Mouse (Mus musculus): ENCODE results near the gene Sla2. TPM values are rescaled to one million over a fixed set of nuclear protein-coding genes. Genes with fewer than 3 reads are reported as not detected.
A peak's percentile ranks its signal among the peaks of the same experiment; 100 is the strongest.
"Not testable (repeated sequence)": the region's sequence is repeated elsewhere in the genome, so short reads cannot be mapped to it uniquely, and the experiment has no call there.

Gene Sla2
- total RNA-seq, 2 experiments from 2014 or later: 0.25 to 0.50 TPM

DNA sequence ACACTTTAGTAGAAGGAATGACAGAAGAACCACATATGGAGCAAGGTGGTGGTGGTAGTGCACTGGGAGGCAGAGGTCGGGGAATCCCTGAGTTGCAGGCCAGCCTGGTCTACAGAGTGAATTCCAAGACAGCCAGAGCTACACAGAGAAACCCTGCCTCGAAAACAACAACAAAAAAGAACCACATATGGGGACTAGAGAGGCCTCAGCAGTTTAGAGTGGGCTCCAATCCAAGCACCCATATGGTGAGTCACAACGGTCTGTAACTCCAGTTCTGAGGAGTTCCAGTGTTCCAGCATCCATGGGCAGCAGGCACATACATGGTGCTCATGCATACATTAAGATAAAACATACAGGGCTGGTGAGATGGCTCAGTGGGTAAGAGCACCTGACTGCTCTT lies 22.5 kb downstream of the Sla2 start:
- no peak for DNase-seq

DNA sequence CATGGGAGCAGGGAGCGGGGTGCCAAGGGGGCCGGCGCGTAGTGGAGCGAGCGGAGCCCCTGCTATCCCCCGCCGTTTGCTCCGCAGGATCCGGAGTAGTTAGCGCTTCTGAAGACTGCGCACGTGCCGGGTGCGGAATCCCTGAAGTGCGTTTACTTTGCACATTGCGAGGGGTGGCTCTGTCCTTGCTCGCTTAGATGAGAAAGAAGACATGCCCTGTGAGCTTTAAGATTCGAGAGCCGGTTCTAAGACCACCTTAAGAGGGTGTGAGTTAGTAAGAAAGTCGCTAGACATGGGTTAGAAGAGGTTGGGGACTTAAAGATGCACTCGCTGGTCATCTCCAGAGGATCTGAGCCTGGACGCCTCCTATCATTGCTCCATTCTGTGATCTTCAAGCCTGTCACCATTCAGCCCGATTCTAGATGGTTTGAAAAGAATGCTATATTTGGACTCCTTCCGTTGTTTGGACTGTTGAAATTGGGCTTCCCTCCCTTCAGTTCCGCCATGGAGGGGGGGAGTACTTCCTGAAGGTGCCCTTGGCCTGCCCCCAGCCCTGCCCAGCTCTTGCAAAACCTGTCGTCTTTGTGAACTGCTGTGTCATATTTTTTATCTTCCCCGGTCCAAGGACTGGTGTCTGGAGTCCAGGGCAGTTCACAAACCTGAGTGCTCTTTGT lies 23.4 kb downstream of the Sla2 start:
- DNase-seq: no peak

DNA sequence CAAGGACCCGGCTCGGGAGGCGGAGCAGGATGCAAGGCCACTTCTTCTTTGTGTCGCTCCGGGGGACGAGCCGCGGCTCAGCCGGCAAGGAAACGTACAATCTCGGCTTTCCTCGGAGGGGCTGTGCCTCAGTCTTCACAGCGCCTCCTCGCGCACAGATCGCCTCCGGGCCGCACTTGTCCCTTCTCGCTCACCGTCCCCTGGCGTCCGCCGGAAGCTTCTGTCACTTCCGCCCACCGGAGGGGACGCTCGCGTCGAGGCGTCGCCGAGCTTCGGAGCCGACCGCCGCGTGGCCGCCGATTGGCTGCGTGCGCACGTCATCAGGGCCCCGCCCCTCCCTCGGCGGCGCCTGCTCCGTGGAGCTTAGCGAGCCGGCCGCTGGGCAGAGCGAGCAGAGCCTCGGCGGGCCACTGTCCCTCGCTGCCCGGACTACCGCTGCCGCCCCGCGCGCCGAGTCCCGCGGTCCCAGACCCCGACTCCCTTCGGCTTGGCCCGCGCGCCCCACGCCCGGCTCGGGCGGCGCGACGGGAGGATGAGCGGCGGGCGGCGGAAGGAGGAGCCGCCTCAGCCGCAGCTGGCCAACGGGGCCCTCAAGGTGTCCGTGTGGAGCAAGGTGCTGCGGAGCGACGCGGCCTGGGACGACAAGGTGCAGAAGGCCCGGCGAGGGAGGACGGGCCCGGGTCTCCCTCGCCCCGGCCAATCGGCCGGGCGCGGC lies 24.1 kb downstream of the Sla2 start, which contains the start of gene Rab5if:
TSS of gene Rab5if (plus strand) at position 357 of the 715 bp plus-strand sequence.
- DNase-seq: peak; percentile 98 to 99

DNA sequence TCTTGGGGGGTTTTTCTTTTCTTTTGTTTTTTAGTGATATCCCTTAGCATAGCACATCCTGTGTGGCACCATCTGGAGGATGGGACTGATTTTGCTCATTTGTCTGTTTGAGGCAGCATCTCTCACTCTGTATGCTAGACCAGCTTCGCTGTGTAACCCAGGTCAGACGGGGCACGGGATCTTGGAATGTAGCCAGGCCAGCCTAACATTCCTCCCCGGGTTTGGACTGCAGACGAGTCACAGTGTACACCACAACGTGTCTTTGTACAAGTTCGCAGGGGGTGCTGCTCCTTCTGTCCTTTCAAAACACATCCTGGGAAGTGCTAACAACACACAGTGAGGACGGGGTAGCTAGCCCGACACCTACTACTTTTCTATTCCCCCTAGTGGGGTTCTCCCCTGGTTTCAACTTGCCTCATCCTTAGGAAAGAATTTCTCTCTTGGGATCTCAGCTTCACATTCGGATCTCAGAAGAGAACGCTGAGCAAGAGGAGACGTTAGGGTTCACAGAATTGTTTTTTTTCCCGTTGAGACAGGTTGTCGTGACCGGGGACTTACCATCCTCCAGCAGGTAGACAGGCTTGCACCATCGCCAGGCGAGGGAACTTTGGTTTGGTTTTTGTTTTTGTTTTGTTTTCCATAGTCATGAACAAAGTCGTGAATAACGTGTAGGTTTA lies 24.8 kb downstream of the Sla2 start:
- DNase-seq: no peak

DNA sequence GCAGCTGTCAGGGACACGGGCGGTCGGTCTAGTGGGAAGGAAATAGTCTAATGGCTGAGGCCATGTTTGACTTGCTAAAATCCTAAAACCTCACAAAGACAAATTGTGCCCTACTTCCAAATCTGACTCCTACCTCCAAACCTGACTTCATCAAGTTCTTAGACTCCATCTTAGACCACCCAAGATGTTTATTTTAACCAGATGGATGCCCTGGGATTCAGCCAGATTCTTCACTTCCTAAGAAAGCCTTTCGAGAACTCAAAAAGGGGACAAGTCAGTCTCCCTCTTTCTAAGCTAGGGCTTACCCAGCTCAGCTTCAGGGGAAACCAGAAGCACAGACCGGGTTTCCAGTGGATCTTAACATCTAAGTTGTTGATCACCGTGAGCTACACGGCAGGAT lies 28.3 kb downstream of the Sla2 start:
- DNase-seq: no peak

DNA sequence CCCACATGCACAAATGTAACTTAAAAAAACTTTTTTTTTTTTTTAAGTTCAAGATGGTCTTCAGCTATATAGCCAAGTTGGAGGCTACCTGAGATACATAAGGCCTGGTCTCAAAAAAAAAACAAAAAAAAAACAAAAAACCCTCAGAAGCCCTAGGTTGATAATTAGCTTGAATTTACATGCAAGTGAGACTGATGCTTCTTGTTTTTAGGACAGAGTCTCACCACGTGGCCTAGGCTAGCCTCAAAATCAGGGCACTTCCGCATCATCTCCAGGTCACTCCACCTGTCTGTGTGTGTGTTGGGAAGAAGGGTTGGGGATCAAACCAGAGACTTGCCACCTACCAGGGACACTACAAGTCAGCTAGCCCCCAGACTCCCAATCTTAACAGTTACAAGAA lies 29.2 kb downstream of the Sla2 start, which contains the start of gene 4930518I15Rik:
TSS of gene 4930518I15Rik (minus strand) at position 112 of the 400 bp plus-strand sequence.
- DNase-seq: no peak

DNA sequence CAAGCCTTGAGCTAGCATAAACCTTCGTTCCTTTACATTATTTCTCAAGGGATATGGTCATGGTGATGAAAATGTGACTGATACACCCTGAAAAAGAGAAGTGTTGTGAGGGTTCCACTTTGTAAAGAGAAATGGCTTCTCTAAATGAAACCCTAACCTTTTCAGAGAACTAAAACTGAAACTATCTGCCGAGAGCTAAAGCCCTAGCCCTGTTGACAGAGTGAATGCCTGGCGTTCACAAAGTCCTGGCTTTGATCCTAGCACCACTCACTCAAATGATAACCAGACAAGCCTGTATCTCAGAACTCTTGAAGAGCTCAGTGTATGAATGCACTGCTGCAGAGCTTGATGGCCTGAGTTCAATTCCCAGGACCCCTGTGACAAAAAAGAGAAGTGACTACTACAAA lies 29.6 kb downstream of the Sla2 start:
- no peak for DNase-seq

DNA sequence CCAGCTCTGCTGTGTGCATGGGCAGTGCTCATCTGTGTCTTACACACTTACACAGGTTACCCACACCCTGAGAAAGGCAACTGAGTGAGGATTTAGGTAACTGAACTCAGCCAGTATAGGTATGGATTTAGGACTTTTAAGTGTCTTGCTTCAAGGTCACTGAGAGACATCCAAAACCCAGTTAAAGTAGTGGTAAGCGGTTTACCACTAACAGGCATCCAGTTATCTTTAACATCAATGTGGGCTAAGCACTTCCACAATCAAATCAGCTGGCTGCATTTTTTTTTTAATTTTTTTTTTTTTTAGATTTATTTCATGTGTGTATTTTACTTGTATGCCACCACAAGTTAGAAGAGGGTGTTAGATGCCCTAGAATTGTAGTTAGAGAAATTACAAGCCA lies 30.7 kb downstream of the Sla2 start:
- no peak for DNase-seq

DNA sequence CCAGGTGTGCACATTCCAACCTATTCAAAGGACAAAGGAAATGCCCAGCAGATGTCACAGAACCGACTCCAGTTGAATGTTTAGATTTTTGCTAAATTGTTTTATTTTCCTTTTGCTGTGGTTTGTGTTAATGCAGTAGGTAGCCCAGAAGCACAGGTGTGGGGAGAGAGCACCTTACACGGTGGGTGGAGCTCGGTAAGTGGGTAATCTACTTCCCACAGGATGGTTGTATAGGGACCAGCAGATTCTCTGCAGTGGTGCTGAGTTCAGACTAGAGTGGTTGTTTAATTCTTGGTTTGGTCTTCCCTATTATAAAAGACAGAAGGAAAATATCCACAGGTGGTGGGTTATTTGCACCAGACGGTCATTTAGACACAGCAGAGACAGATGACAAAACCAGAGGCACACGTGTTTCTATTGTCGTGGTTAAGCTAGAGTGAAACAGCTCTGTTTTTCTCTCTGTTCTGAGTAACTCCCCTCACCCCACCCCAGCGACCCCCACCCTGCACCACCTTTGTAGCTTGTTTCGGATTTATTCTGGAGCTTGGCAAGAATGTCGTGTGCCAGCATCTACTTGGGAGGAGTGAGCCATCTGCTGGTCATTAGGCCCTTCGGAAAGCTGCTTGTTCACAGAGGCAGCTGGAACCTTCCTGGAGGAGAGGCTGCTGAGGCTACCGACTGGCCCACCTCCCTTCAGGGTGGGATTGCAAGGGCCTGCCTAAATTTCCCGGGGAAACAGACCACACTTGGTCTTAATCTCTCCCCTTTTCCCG lies 32.8 kb downstream of the Sla2 start:
- not testable (repeated sequence) for DNase-seq

DNA sequence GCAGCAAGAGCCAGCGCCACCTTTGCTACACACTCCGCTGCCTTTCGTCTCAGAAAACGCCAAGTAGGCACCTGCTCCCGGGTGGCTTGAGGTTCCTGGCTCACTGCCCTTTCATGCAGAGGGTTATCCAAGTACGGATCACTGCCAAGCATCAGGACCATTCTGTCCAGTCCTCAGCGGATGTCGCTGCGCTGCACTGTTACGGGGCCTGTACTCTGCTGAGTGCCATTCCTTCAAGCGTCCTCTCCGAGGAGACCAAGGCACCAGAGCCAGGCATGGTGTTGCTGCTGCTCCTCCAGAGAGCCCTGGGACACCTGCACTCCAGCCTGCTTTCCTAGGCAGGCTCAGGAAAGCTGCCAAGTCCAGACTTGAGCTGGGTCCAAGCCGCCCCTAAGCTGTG lies 33.4 kb downstream of the Sla2 start:
- not testable (repeated sequence) for DNase-seq

DNA sequence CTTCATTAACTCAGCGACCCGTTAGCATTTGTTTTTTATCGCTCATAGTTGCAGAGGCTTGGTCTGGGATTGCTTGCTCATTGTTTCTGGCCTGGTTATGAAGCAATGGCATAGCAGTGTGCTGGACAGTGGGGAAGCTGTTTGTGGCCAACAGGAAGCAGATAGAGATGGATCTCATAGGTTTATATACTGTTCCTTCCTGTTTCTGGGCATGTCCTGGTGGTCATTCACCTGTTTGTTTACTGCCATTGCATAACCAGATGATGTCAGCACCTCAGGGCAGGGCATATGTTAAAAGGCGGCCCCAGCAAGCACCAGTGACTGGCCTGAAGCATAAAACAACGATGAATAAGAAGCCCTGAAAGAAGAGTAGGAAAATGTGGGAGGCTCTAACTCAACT lies 36.5 kb downstream of the Sla2 start:
- no peak for DNase-seq

DNA sequence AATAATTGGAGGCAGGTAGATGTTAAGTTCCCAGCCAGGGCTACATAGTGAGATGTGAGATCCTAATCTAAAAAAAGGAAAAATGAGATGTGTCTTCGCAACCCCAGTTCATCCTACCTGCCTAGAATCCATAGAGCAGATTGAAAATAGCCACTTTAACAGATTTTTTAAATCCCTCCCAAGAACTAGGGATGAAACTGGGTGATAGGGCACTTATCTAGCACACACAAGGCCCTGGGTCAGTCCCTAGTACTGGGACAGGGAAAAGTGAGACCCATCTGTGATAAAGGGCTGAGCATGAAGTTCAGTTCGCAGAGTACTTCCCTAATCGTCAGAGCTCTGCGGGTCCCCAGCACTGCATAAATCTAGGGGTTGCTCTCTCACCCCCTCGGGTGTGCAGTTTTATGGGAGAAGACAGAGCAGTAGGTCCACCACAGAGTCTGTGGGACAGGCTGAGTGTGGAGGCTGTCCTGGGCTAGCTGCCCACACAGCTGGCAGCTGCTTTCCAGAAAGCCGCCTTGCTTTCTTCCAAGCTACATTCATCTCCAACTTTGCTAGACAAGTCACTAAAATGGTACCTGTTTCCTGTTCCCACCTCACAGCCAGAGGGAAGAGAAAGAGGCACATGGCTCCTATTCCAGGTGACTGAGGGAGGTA lies 38.3 kb downstream of the Sla2 start:
- no peak for DNase-seq

DNA sequence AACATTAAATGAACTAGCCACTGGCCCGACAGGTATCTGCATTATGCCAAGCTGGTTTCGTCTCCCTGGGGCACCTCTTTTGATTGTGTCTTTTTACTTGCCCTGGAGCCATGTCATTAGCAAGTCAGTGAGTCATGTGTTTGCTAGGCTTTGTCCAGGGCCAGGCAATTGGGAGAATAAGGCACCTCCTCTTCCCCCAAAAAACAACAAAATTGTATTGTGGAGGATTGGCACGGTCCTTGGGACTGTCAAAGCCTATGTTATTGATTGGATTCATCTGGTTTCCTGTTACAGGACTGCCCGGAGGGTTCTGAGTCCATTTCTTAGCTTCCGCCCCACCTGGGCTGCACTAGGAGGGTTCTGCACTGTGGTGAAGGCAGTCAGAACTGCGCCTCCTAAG lies 39.3 kb downstream of the Sla2 start:
- DNase-seq: no peak

DNA sequence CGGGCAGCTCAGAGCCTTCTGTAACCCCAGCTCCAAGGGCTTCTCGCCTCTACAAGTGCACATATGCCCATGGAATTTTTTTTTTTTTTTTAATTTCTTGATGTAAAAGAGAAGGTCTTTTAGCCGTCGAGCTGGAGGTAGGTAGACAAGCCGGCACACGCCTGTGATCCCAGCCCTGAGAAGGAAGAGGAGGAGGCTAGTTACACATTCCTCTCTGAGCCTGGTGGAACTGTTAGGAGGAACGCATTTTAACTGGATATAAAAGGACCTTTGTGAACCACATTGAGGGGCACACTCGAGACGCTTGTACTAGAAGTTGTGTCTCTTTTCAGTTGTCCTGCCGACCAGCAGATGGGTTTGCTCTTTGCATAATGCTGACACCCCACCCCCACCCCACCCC lies 42.3 kb downstream of the Sla2 start:
- DNase-seq: no peak

DNA sequence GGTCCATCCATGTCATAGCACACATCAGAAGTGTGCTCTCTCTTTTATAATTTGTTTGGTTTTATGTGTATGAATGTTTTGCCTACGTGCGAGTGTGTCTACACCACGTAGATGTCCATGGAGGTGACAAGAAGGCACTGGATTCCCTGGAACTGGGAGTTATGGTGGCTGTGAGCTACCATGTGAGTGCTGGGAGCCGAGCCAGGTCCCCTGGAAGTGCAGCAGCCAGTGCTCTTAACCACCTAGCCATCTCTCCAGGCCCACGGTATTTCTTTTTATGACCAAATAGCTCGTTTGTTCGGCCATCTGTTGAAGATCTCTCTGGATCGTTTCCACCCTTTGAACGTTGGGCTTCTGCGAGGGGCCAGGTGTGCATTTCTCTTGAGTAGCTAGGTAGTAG lies 43.7 kb downstream of the Sla2 start:
- DNase-seq: no peak

DNA sequence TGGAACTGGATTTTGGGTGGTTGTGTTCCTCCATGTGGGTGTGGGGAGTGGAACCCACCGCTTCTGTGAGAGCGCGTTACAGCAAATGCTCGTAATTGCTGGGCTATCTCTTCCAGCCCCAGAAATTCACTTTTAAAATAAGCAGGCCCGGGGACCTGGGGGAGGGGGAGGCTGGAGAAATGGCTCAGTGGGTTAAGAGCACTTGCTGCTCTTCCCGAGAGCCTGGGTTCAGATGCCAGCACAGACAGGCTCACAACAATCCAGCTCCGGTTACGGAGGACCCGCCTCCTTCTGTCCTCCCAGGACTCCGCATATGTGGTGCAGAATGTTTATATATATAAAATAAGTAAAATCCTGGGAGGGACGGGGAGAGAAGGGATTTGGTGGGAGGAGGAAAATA lies 44.3 kb downstream of the Sla2 start:
- no peak for DNase-seq

DNA sequence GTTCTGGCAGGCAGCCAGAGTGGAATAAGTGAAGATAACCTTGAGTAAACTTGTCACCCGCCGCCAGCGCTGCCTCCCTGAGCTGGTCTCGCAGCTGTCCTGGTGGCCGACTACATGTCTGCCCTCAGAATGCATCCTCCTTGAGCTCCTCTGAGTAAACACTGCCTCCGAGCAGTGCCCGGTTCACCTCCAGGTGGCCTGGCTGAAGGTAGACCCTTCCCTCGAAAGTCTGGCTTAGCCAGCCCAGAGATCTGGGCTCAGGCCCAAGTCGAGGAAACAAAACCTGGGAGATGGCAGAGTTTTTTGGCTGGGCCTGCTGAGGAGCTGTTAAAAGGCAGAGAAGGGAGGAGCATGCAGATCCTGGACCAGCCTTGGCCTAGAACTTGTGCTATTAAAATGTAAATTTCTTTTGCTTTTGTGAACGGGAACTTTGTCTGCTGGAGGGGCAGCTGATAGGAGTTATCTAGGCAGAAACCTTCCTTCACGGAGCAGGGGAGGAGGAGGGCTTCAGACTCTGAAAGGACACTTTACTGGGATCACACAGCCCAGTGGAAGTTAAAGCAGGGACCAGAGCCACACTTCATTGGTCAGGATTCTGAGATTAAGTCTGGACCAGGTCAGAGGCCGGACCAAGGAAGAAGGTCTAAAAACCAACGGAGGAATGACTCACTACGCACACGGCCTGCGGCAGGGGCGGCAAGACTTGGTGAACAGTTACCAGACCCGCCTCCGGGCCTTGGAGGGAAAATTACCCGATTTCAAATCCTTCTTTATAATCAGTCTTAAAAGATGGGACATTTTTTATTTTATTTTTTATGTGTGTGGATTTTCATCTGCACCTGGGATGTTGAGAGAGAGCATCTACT lies 44.9 kb downstream of the Sla2 start:
- DNase-seq: no peak

DNA sequence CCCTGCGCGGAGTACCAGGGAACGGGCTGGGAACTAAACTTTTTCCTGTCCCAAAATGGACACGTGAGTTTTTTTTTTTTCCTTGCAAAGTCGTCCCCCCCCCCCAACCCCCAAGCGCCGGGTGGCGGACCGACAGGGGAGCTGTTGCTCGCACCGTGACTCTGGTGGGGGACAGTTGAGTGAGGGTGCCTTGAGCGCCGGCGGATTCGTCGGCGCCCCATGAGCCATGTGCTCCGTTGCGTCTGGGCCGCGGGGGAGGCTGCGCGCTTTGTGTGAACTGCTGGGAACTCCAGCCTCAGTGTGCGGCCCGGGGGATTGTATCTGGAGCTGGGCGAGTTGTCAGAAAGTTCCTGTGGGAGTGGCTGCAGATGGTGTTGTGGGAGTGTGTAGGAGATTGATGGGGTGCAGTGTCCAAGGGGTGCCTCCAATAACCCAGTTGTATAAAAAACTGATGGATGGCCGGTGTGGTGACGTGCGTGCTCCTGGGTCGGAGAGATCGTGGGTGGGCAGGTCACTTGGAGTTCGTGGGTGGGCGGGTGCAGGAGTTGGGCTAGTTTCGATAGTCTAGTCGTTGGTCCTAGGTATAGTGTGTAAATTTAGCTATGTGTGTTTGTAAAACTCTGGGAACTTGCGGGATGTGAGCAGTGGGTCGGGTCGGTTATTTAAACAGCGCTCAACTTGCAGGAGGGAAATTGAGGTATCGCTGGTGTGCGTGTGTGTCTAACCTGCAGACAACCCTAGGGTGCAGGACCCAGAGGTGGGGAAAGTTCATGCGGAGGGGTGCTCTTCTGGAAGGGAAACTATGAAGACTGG lies 45.8 kb downstream of the Sla2 start:
- peak; percentile 54 to 57 for DNase-seq

DNA sequence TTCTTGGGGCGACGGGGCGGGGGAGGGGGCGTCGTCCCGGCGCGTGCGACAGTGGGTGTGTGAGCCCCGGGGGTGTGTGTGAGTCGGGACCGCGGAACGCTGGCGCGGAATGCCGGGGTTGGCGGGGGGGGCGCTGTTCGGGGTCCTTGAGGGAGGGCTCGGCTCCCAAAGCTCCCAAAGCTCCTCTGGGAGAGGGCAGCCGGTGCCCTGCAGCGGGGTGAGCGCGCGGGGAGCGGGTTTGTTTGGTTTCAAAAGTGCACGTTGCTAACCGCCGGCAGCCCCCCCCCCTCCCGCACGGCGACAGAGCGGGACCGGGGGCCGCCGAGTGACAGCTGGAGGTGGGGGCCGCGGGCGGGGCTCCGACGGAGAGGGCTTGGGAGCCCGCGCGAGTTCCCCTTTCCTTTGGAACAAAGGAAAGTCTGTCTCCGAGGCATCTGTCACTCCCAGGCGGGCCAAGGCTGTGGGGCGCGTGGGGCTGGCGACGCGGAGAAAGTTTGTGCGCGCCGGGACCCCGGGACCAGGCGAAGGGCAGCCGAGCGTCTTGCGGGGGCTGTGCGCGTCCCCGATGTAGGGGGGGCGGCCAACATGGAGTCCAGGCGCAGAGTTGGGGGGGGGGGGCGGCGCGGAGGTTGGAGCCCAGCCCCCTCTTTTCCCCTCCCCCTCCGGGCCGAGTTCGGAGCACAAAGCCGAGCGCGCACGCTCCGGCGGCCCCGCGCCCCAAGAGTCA lies 46.5 kb downstream of the Sla2 start:
- no peak for DNase-seq

Measured in layer of hippocampus, postnatal 36 days (tissue).